Mouse (Mus musculus): Measurements from ENCODE around the gene Il1a.

DNA sequence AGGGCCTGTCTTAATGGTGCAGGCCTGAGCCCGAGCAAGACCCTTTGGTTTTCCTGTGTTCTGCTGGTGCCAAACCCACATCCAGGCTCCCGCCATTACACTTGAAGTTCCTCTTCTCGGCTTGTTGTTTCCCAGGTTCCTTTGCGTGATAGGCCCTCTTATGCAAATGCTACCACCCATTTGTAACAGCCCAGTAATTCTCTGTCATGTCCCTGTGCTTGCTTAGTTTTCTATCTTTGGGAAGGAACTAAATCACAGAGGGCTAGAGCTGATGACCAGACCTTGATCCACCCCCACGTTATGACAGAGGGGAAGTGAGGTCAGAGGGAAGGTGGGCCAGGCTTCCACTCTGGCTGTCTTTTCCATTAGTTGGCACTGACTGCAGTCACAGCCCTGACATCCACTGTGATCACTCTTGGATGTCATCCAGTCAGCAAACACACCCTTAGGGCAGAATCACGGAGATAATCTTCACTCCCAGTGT lies 28.4 kb upstream of the Il1a start:
- TF ChIP-seq POLR2A (IDR thresholded peaks at IDR 0.05; ENCODE audit: insufficient read depth, low read depth, low read length), result no peak
- TF ChIP-seq CTCF (IDR thresholded peaks at IDR 0.05), result no peak
